Mouse (Mus musculus) heart, embryonic 10.5 days (tissue): ENCODE results near the gene Taf15. TPM values are rescaled to one million over a fixed set of nuclear protein-coding genes. Genes with fewer than 3 reads are reported as not detected.

ENCODE experiments used
- DNase-seq: peaks from one replicate; pipeline ENCODE4 v3.0.0-alpha.2; 2017; ENCODE audit warnings: low spot score
- H3K27ac ChIP-seq: fragments of 300-500 bp; sonication (generic); 2 replicates; pipeline ENCODE4 v1.5.1; 2016; ENCODE audit warnings: mild to moderate bottlenecking
- H3K27me3 ChIP-seq: fragments of 300-500 bp; sonication (generic); 2 replicates; pipeline ENCODE4 v1.6.1; 2016; ENCODE audit warnings: mild to moderate bottlenecking; ENCODE audit not compliant: poor library complexity, insufficient read depth, severe bottlenecking
- H3K36me3 ChIP-seq: fragments of 300-500 bp; sonication (generic); 2 replicates; pipeline ENCODE4 v1.6.1; 2016; ENCODE audit warnings: mild to moderate bottlenecking, moderate library complexity
- H3K4me1 ChIP-seq: fragments of 300-500 bp; sonication (generic); 2 replicates; pipeline ENCODE4 v1.6.1; 2016; ENCODE audit warnings: mild to moderate bottlenecking
- H3K4me3 ChIP-seq: fragments of 300-500 bp; sonication (generic); 2 replicates; pipeline ENCODE4 v1.5.1; 2016; ENCODE audit warnings: mild to moderate bottlenecking, moderate library complexity
- H3K9me3 ChIP-seq: fragments of 300-500 bp; sonication (generic); 2 replicates; pipeline ENCODE4 v1.6.1; 2016; ENCODE audit warnings: mild to moderate bottlenecking, moderate library complexity
- WGBS: fragments of 180-500 bp; shearing (Covaris S2); methylation state at CpG from one replicate; pipeline ENCODE4 v1.1.7; 2016; 5-methylcytosine and 5-hydroxymethylcytosine counted together
- polyA plus RNA-seq: library from polyadenylated mRNA; unstranded; fragments of >200 nt; fragmentation: Nextera tagmentation; extraction: Ambion mirVana; gene quantifications from 2 replicates; pipeline ENCODE4 v1.2.1, GENCODE M21; 2016

Taf15 gene
- polyA plus RNA-seq, 1 experiment from 2014 or later, result 8.0 TPM

DNA sequence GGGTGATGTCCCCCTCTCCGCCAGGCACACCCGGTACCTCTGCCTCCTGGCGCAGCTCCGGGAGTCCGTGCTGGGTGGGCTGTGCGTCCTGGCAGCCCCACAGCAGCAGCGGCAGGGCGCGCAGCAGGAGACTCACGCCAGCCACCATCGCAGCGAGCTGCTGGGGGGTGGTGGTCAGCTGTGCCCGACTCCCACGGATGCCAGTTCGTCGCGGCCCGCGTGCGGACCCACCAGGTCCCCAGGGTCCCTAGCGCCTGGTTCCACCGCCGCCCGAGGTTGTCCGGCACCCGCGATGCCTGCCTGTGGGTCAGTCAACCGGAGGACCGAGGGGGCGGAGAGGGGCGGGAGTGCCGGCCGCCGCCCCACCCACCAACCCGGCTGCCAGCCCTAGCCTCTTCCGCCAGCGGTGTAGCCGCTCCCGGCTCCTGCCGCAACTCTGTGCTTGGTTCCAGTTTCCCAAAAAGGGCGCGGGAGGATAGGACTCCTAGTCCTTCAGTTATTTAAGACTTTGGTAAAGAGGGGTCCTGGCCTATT lies 10.1 kb upstream of the Taf15 start, which contains the start of gene Mmp28:
Gene Mmp28, minus strand, starts transcription at position 361 of the 534 bp plus-strand sequence.
- Histone ChIP-seq H3K36me3 (no peaks in the 10 kb centered on the region), H3K9me3 (no peaks in the 10 kb centered on the region), H3K4me1 (peaks cover 41% of the 10 kb centered on the region), H3K27ac (peak within 1 kb of the TSS; percentile 80), H3K4me3 (peak within 1 kb of the TSS; percentile 75), H3K27me3 (peaks cover 64% of the 10 kb centered on the region)
- under 1% methylated on average over 41 of the region's 42 CpGs for WGBS
- no peak for DNase-seq

GRCm38 (mm10) chr11:83465976-83466375 lies 6.9 kb upstream of the Taf15 start:
- no peaks in the 10 kb centered on the region for H3K36me3 ChIP-seq
- peaks cover 34% of the 10 kb centered on the region for H3K4me1 ChIP-seq
- no peak overlapping the region for H3K4me3 ChIP-seq
- H3K27ac ChIP-seq, result no peak overlapping the region
- H3K27me3 ChIP-seq, result peaks cover 53% of the 10 kb centered on the region
- no peak for DNase-seq
- H3K9me3 ChIP-seq, result no peaks in the 10 kb centered on the region
- WGBS, result 29% methylated on average over 2 of the region's 2 CpGs

DNA sequence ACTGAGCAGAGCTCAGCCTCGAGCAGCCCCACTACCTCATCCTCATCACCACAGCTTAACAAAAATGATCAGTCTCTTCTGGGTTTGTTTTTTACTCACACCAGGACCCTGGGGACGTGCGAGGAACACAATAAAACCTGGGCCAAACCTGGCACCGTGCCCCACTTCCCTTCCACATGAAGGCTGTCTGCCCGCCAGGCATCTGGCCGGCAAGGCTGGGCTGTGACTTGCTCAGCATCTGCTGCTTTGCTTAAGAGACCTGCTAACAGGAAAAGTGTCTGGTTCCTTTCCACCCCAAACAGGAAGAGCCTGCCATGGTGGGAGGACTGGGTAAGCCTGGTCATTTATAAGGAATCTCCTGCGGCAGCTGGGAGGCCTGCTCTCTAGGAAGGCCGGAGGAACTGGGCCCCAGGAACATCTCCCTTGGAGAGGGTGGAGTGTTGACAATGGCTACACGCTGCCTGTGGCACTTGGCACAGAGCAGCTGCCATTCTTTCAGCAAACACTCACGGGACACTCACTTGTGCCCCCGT lies 5.7 kb upstream of the Taf15 start:
- 0 out of 2 replicates have a peak overlapping the region, but pooled peaks have one; percentile 4 for H3K4me3 ChIP-seq
- DNase-seq, result peak; percentile 91
- peak overlapping the region; percentile 48; the same call in 1 of the 2 replicates for H3K27ac ChIP-seq
- no peaks in the 10 kb centered on the region for H3K36me3 ChIP-seq
- H3K4me1 ChIP-seq, result peaks cover 39% of the 10 kb centered on the region
- no peaks in the 10 kb centered on the region for H3K9me3 ChIP-seq
- peaks cover 42% of the 10 kb centered on the region for H3K27me3 ChIP-seq
- WGBS, result 32% methylated on average over 11 of the region's 11 CpGs

DNA sequence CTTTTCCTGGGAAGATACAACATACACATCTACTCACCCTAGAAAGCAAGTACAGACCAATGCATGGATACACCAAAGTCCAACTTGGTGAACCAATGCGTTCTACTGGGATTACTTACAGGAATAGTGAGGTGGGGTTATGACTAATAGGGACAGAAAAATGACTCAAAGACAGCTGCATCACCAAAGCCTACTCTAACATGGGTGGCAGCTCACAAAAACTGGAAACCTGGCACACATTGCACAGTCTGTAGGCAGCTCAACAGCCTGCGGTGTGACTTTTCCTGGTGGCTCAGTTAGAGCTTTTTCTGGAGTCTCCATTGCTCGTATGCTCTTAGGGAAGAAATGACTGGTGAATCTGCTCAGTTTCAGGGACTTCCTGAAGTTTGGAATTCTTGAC lies 4.1 kb upstream of the Taf15 start:
- Histone ChIP-seq H3K9me3 (no peaks in the 10 kb centered on the region), H3K27ac (no peak overlapping the region), H3K36me3 (no peaks in the 10 kb centered on the region), H3K4me3 (no peak overlapping the region), H3K4me1 (peaks cover 29% of the 10 kb centered on the region), H3K27me3 (peaks cover 26% of the 10 kb centered on the region)
- 89% methylated on average over 3 of the region's 3 CpGs for WGBS
- no peak for DNase-seq

- Histone ChIP-seq H3K36me3 (peaks cover 6% of the 10 kb centered on the region; the same call in 1 of the 2 replicates), H3K4me3 (peak overlapping the region; percentile 80; the same call in 1 of the 2 replicates), H3K4me1 (peaks cover 27% of the 10 kb centered on the region), H3K27me3 (0 out of 2 replicates have a peak, but pooled peaks cover 6% of the 10 kb centered on the region), H3K9me3 (no peaks in the 10 kb centered on the region), H3K27ac (no peak overlapping the region; the same call in 1 of the 2 replicates)
- WGBS, result 84% methylated on average over 2 of the region's 2 CpGs
- no peak for DNase-seq
These were observed 1.1 kb upstream of the Taf15 start for GRCm38 (mm10) chr11:83471766-83472165.

DNA sequence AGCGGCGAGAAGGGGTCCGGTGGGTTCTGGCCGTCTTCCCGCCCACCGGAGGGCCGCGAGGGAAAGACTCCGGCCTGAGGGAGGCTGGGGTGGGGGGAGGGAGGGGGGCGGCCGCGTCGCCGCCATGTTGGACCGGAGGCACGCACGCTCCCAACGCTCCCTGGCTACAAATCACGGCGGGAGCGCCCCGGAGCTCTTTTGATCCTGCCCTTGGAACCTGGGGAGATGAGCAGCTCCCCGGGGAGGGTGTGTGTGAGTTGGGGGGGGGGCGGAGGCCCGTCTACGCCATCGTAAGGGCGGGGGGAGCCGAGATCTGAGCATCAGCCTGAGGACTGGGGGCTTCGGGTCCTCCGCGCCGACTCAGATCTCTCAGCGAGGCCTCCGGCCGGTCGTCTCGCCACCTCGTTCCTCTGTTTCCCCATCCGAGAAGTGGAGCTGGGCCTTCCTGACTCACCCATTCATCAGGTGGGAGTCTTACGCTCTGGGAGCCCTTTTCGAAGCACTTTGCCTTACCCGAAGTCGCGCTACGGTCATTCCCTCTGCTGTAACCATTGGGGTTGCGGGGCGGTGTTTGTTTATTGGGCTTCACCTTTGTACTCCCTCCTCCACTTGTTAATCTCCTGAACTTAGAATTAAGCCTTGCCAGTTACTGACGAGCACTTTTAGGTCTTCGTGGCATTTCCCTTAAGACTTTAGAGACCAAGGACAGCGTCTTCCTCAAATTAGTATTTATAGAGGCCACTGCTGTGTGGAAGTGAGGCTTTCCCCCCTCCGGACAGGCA lies 540 bp downstream of the Taf15 start:
- Histone ChIP-seq H3K27me3 (0 out of 2 replicates have a peak, but pooled peaks cover 6% of the 10 kb centered on the region), H3K27ac (peak overlapping the region; percentile 99), H3K4me3 (peak overlapping the region; percentile 80), H3K9me3 (no peaks in the 10 kb centered on the region), H3K4me1 (peaks cover 18% of the 10 kb centered on the region), H3K36me3 (peaks cover 18% of the 10 kb centered on the region)
- WGBS, result under 1% methylated on average over 51 of the region's 52 CpGs
- DNase-seq, result no peak

- Histone ChIP-seq H3K9me3 (no peaks in the 10 kb centered on the region), H3K27me3 (no peaks in the 10 kb centered on the region), H3K27ac (no peak overlapping the region), H3K4me3 (no peak overlapping the region), H3K36me3 (peaks cover 67% of the 10 kb centered on the region), H3K4me1 (no peaks in the 10 kb centered on the region)
- DNase-seq, result no peak
- WGBS, result 90% methylated on average over 4 of the region's 4 CpGs
These were observed 18.6 kb downstream of the Taf15 start for GRCm38 (mm10) chr11:83491488-83491887.

- Histone ChIP-seq H3K36me3 (peaks cover 55% of the 10 kb centered on the region), H3K27ac (no peak overlapping the region), H3K9me3 (no peaks in the 10 kb centered on the region), H3K27me3 (no peaks in the 10 kb centered on the region), H3K4me1 (no peaks in the 10 kb centered on the region), H3K4me3 (no peak overlapping the region)
- DNase-seq, result no peak
- 88% methylated on average over 2 of the region's 2 CpGs for WGBS
These were observed 22.7 kb downstream of the Taf15 start for GRCm38 (mm10) chr11:83495571-83495970.

DNA sequence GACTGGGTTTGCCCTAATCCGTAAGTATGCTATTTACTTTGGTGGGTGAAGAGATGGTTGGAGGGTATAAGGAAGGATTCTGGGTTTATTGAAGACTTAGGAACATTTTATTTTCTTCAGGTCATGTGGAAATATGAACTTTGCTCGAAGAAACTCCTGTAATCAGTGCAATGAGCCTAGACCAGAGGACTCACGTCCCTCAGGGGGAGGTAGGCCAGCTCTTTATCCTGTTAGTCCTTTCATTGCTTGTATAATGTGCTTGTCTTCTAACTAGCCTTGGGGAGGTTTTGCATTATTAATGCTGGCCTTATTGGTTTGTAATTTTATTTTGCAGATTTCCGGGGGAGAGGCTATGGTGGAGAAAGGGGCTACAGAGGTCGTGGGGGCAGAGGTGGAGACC lies 31.4 kb downstream of the Taf15 start:
- Histone ChIP-seq H3K4me3 (no peak overlapping the region), H3K27ac (no peak overlapping the region), H3K4me1 (no peaks in the 10 kb centered on the region), H3K9me3 (no peaks in the 10 kb centered on the region), H3K27me3 (no peaks in the 10 kb centered on the region), H3K36me3 (peaks cover 82% of the 10 kb centered on the region)
- WGBS, result 92% methylated on average over 5 of the region's 5 CpGs
- DNase-seq, result no peak

- Histone ChIP-seq H3K27me3 (no peaks in the 10 kb centered on the region), H3K4me1 (no peaks in the 10 kb centered on the region), H3K36me3 (peaks cover 39% of the 10 kb centered on the region), H3K4me3 (no peak overlapping the region), H3K9me3 (no peaks in the 10 kb centered on the region), H3K27ac (no peak overlapping the region)
- DNase-seq, result no peak
These were observed 36.6 kb downstream of the Taf15 start for GRCm38 (mm10) chr11:83509521-83509920.

DNA sequence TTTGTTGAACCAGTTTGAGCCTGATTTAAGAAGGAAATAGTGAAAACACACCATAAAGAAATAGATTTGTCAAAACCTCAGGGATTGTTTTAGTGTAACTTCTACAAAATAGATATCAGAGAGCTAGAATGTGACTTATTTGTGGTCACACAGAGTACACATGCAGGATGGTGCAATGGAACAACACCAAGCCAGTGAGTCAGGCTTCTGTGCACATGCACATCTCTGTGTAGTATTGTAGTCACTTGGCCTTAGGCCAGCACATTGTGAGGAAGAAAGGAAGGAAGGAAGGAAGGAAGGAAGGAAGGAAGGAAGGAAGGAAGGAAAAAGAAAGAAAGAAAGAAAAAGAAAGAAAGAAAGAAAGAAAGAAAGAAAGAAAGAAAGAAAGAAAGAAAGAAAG lies 44.3 kb downstream of the Taf15 start:
- Histone ChIP-seq H3K9me3 (no peaks in the 10 kb centered on the region), H3K27me3 (no peaks in the 10 kb centered on the region), H3K36me3 (no peaks in the 10 kb centered on the region), H3K4me3 (no peak overlapping the region), H3K4me1 (0 out of 2 replicates have a peak, but pooled peaks cover 4% of the 10 kb centered on the region), H3K27ac (no peak overlapping the region)
- no peak for DNase-seq

DNA sequence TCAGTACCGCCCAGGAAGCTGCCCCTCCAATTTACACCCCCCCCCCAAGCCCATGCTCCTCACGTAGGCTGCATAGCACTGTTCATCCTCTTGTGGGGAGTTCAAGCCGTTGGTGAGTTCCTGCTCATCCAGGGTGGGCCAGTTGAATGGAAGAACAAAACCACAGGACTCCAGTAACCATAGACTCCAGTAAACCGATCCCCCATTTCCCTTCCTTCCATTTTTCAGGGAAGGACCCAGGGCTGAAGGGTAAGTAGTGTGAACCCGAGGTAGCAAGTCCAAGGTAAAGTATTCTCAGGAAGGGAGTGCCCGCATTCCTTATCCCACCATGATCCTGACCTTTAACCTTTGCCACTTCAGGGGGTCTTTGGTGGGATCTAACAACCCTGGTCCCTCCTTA lies 45.5 kb downstream of the Taf15 start:
- Histone ChIP-seq H3K4me3 (no peak overlapping the region), H3K27me3 (no peaks in the 10 kb centered on the region), H3K36me3 (no peaks in the 10 kb centered on the region), H3K27ac (no peak overlapping the region), H3K9me3 (no peaks in the 10 kb centered on the region), H3K4me1 (0 out of 2 replicates have a peak, but pooled peaks cover 4% of the 10 kb centered on the region)
- DNase-seq, result no peak
- WGBS, result 70% methylated on average over 6 of the region's 6 CpGs

GRCm38 (mm10) chr11:83522075-83522474 lies 49.2 kb downstream of the Taf15 start, which contains the start of gene Heatr9:
Heatr9 (minus strand) TSS chr11:83522175.
- H3K27ac ChIP-seq, result no peak within 1 kb of the TSS
- H3K4me3 ChIP-seq, result no peak within 1 kb of the TSS
- H3K27me3 ChIP-seq, result no peaks in the 10 kb centered on the region
- 85% methylated on average over 3 of the region's 3 CpGs for WGBS
- H3K4me1 ChIP-seq, result 0 out of 2 replicates have a peak, but pooled peaks cover 4% of the 10 kb centered on the region
- no peaks in the 10 kb centered on the region for H3K36me3 ChIP-seq
- no peaks in the 10 kb centered on the region for H3K9me3 ChIP-seq
- DNase-seq, result no peak
